Mouse (Mus musculus) testis, adult 2 months (tissue): ENCODE measurements at regions not wholly inside any gene's neighbourhood (a gene's known extent, or its start where the extent isn't known, plus 50 kb on each side); places are given as distances from the start of the nearest gene placed in this dataset.

Experiments used
- H3K27ac ChIP-seq: fragments of 200-500 bp; 2 replicates; pipeline ENCODE4 v1.5.1; 2012; ENCODE audit warnings: low read depth, low read length; ENCODE audit not compliant: control insufficient read depth, insufficient read depth
- H3K27me3 ChIP-seq: fragments of 200-500 bp; 2 replicates; pipeline ENCODE4 v1.6.1; 2012; ENCODE audit warnings: mild to moderate bottlenecking, low read length, moderate library complexity; ENCODE audit not compliant: control insufficient read depth, insufficient read depth
- H3K36me3 ChIP-seq: fragments of 200-500 bp; 2 replicates; pipeline ENCODE4 v1.6.1; 2012; ENCODE audit warnings: mild to moderate bottlenecking, low read length; ENCODE audit not compliant: control insufficient read depth, insufficient read depth
- H3K4me1 ChIP-seq: fragments of 200-500 bp; 2 replicates; pipeline ENCODE4 v1.6.1; 2012; ENCODE audit warnings: low read length; ENCODE audit not compliant: control insufficient read depth, insufficient read depth
- H3K4me3 ChIP-seq: fragments of 200-500 bp; 2 replicates; pipeline ENCODE4 v1.5.1; 2012; ENCODE audit warnings: low read depth, mild to moderate bottlenecking, low read length, moderate library complexity, mixed read lengths; ENCODE audit not compliant: control insufficient read depth
- CTCF ChIP-seq: fragments of 200-500 bp; IDR thresholded peaks from 2 replicates; pipeline ENCODE4 v1.5.1; 2012; ENCODE audit warnings: low read depth, mild to moderate bottlenecking, inconsistent platforms, low read length, moderate library complexity; ENCODE audit not compliant: control insufficient read depth, insufficient read depth, insufficient replicate concordance
- POLR2A ChIP-seq: fragments of 200-500 bp; IDR thresholded peaks from 2 replicates; pipeline ENCODE4 v1.6.1; 2012; ENCODE audit warnings: low read depth, mild to moderate bottlenecking, inconsistent platforms, low read length, moderate library complexity; ENCODE audit not compliant: control insufficient read depth

DNA sequence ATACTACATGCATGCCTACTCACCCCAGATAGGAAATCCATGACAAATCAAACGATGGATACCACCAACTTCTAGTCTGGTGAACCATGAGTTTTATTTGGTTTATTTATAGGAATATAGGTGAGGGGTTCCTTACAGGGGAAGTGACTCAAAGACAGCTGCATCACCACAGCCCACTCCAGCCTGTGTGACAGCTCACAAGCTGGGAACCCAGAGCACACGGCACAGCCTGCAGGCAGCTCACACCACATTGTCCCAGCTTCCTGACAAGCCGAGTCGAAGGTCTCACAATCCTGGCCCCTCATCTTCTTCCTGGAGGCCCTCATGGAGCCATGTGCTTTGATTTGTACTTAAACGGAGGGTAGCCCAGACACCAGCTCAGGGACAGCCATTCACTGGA, 214.7 kb downstream of the Cog6 start:
- Histone ChIP-seq H3K27me3 (no peaks in the 10 kb centered on the region), H3K27ac (no peak overlapping the region), H3K4me1 (no peaks in the 10 kb centered on the region), H3K4me3 (no peak overlapping the region), H3K36me3 (no peaks in the 10 kb centered on the region)
- TF ChIP-seq POLR2A (no peak), CTCF (no peak)

DNA sequence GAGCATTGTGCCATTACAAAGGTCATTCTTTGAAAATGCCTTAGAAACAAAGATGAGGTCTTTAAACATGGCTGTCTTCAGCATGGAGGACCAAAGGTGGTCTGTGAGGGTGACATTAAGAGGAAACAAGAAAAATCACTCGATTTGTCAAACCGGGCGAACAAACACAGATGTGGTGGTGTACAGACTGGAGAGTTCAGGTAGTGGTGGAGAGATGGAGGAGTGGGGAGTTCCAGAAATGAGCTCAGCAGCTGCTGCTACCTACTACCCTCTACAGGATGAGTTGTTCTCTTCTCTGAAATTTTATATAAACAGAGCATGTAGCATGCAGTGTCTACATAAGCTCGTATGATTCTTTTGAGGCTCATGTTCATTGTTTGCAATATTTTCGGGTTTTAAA, 215.6 kb downstream of the Cog6 start:
- H3K27me3 ChIP-seq = no peaks in the 10 kb centered on the region
- TF ChIP-seq CTCF (no peak), POLR2A (no peak)
- no peak overlapping the region for H3K27ac ChIP-seq
- no peaks in the 10 kb centered on the region for H3K36me3 ChIP-seq
- no peaks in the 10 kb centered on the region for H3K4me1 ChIP-seq
- H3K4me3 ChIP-seq = no peak overlapping the region

DNA sequence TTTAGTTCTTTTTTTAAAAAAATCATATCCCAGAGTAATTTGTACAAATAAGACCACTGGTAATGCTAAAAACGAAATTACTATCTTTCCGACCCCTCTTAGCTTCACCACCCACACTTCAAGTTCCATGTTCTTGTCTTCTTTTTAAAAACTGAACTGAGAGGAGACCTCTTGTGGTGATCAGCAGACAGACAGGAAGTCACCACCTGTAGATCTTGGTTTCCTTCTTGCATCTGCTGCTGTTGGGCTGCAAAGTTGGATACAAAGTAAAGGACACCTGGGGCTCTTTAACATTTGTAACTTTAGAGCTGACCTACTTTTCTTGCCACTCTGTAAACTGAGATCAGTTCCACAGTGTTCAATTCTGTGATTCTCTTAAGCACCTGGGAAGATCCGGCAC, 216.4 kb downstream of the Cog6 start:
- H3K36me3 ChIP-seq = no peaks in the 10 kb centered on the region
- no peak for TF ChIP-seq POLR2A
- no peak for TF ChIP-seq CTCF
- no peak overlapping the region for H3K4me3 ChIP-seq
- H3K27me3 ChIP-seq = no peaks in the 10 kb centered on the region
- H3K4me1 ChIP-seq = no peaks in the 10 kb centered on the region
- H3K27ac ChIP-seq = no peak overlapping the region

DNA sequence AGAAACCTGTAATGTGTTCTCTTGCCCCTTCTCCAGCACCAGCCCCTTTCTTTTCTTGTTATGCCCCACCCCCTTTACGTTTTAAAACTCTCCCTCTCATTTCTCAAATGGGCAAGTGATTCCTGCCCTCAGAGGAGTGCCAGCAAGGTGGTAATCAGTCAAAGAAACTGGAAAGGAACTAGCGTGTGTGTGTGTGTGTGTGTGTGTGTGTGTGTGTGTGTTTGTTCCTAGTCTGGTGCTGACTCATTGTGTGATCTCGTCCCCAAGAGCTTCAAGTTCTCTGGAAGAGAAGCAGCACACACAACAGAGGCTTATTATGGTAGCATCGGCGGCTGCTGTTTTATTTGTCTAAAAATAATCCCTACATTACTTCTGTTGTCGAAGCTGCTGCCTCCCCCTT, 219.2 kb downstream of the Cog6 start:
- Histone ChIP-seq H3K36me3 (no peaks in the 10 kb centered on the region), H3K27ac (no peak overlapping the region), H3K4me3 (no peak overlapping the region), H3K27me3 (no peaks in the 10 kb centered on the region), H3K4me1 (no peaks in the 10 kb centered on the region)
- no peak for TF ChIP-seq CTCF
- no peak for TF ChIP-seq POLR2A

DNA sequence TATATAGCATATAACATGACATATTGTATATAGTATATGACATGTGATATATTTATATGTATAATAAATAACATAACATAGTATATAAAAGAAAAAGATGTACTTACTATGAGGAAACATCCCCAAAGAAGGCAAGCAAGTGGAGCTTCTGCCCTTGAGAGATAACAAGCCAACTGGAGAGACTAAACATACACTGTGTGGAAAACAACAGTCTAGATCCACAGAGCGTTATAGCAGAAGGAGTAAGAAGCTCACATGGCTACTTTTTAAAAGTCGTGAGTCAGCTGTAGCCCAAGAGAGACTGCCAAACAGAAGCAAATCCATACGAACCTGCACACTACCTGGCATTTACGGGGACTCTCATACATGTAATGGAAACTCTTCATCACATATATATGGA, 219.9 kb downstream of the Cog6 start:
- Histone ChIP-seq H3K4me3 (no peak overlapping the region), H3K4me1 (no peaks in the 10 kb centered on the region), H3K27ac (no peak overlapping the region), H3K27me3 (no peaks in the 10 kb centered on the region), H3K36me3 (no peaks in the 10 kb centered on the region)
- TF ChIP-seq POLR2A = no peak
- no peak for TF ChIP-seq CTCF

DNA sequence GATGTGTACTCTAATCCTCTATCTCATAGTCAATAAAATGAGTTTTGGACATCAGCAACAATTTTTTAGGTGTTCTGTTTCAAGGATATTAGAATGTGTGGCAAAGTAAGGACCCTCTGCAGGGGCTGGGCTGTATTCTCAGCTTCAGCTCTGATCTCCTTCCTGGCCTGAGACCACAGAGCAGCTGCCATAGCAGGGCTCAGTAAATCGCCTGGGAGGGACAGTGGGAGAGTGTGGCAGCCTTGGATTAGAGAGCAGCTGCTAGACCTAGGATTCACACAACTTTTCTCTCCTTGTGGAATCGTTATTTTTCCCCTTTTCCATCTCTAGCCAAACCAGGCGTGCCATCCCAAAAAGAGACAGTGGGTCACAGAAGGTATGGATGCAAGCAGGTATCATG, 222.8 kb downstream of the Cog6 start:
- no peaks in the 10 kb centered on the region for H3K36me3 ChIP-seq
- H3K27me3 ChIP-seq = no peaks in the 10 kb centered on the region
- H3K4me1 ChIP-seq = no peaks in the 10 kb centered on the region
- no peak overlapping the region for H3K4me3 ChIP-seq
- TF ChIP-seq POLR2A = no peak
- no peak for TF ChIP-seq CTCF
- H3K27ac ChIP-seq = no peak overlapping the region

DNA sequence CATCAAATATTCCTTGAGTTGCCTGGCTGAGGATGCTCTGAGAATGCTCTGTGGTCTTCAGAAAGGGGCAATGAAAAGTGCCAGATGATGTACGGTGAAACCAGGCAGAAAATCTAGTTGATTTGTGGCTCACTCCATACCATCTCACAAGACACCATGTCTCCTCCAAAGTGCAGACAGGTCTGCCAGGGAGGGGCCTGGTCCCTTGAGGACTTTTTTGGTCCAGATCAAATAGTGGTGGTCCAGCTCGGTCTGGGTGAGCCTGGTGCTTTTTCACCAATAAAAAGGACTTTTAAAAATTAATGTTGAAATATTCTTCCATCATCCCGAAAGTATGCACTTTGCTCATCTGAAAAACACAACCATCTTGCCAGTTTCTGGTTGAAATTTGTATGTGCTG, 224.2 kb downstream of the Cog6 start:
- Histone ChIP-seq H3K4me1 (no peaks in the 10 kb centered on the region), H3K27me3 (no peaks in the 10 kb centered on the region), H3K36me3 (no peaks in the 10 kb centered on the region), H3K27ac (no peak overlapping the region), H3K4me3 (no peak overlapping the region)
- TF ChIP-seq POLR2A (no peak), CTCF (no peak)

DNA sequence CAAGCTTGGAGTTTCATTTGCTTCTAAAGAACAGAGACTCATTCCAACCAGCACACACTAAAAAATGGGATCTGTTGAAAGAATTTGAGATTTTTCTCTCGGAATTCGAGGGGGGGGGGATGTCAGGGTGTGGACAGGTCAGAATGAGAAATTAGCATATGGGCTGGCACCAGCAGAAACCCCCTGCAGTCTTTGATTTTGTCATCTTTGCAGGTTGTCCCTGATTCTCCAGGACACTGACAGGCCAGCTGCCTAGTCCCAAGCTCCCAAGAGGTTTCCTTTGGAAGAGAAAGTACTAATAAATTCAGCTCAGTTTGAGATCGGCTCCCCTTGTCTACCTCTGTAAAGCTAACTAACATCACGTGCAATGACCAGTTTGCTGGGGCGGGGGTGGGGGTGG, 224.9 kb downstream of the Cog6 start:
- Histone ChIP-seq H3K4me3 (no peak overlapping the region), H3K4me1 (no peaks in the 10 kb centered on the region), H3K36me3 (no peaks in the 10 kb centered on the region), H3K27me3 (no peaks in the 10 kb centered on the region), H3K27ac (no peak overlapping the region)
- TF ChIP-seq CTCF (no peak), POLR2A (no peak)
